Mouse (Mus musculus): ENCODE data around the gene 1700057G04Rik. TPM values are rescaled to one million over a fixed set of nuclear protein-coding genes. Genes with fewer than 3 reads are reported as not detected.

Gene 1700057G04Rik
- polyA plus RNA-seq, 1 experiment from 2014 or later, result not detected

DNA sequence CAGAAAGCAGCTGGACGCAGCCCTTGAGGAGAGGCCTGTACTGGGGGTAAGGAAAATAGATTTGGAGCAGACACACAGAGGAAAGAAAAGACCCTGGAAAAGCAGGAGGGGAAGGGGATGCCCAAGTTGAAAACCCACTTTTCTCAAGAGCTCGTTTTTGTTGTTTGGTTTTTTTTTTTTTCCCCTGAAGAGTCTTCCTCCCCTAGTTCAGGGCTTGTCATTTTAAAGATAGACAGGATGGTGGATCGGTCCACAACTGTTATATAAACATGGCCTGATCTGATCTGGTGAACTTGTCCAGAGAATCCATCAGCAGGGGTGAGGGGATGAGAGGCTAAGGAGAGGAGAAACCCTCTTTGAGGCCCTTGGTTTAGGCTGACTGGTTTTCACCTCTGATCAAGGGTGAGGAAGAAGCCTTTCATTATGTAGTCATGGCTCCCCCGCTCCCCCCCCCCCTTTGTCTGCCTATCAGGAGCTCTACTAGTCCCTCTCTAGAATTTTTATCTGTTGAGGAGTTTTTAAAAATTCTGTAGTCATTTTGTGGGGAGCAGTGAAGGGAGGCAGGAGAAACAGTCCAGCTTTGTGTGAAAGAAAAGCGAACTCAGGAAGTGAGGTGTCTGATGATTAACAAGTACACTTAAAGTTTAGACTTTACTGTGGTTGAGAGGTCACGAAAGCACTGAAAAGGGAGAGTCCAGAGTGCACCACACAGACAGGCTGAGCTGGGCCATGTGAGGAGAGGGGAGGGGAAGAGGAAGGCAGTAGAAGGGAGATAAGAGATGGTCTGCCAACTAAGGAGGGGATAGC, 35.0 kb upstream of the 1700057G04Rik start:
- Histone ChIP-seq H3K9ac (ENCODE audit: low read depth, low read length) (no peak overlapping the region), H3K4me3 (ENCODE audit: low read length) (no peak overlapping the region), H3K4me1 (ENCODE audit: control insufficient read depth, insufficient read depth, low read length) (peaks cover 16% of the 10 kb centered on the region; the same call in 1 of the 2 replicates), H3K36me3 (ENCODE audit: control insufficient read depth, insufficient read depth, low read length) (peaks cover 4% of the 10 kb centered on the region; the same call in 1 of the 2 replicates), H3K27me3 (replicated peaks; ENCODE audit: control insufficient read depth, insufficient read depth, low read length) (no peaks in the 10 kb centered on the region), H3K4me2 (ENCODE audit: low read depth, low read length) (no peak overlapping the region), H3K9me3 (ENCODE audit: control insufficient read depth, low read length) (no peaks in the 10 kb centered on the region), H3K27ac (ENCODE audit: low read length) (peak overlapping the region; percentile 32; the same call in 1 of the 2 replicates)
- 52% methylated on average over 6 of the region's 6 CpGs for WGBS
- peak; percentile 91 for ATAC-seq

DNA sequence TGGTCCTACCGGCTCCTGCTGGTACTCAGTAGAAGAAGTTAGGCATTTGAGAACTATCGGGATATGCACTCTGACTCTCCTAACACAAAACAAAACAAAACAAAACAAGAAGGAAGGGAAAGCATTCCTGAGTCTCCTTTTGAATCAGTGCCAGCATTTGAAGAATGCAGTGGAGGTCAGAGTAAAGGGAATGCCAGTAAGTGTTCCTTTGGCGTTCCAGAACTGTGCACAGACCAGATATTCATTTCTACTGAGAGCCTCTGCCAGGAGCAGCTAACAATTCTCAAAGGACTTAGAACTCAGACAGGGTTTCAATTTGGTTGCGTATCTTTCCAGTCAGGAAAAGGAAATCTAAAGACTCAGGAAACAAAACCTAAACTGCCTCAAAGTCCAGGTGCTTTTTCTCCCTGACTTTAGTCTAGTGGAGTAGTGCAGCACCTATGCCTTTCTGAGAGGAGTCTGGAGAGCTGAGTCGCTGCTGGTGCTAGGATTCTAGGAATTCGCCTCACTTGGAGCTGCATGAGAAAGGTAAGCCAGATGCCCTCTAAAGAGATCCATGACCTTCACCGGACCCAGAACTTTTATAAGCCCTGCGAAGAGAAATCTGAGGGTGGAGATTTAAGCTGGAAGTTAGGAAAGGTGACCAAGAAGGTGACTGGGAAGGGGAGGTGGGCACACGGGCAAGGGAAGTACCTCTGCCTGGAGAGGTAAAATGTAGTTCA, 33.5 kb upstream of the 1700057G04Rik start, which contains the start of gene Plscr2:
TSS of gene Plscr2 (plus strand) at position 117 of the 722 bp plus-strand sequence.
- Histone ChIP-seq H3K4me3 (ENCODE audit: low read length) (no peak within 1 kb of the TSS), H3K36me3 (ENCODE audit: control insufficient read depth, insufficient read depth, low read length) (no peaks in the 10 kb centered on the region), H3K4me2 (ENCODE audit: low read depth, low read length) (no peak within 1 kb of the TSS), H3K9me3 (ENCODE audit: control insufficient read depth, low read length) (no peaks in the 10 kb centered on the region), H3K9ac (ENCODE audit: low read depth, low read length) (no peak within 1 kb of the TSS), H3K27ac (ENCODE audit: low read length) (0 out of 2 replicates have a peak within 1 kb of the TSS, but pooled peaks have one; percentile 36), H3K27me3 (replicated peaks; ENCODE audit: control insufficient read depth, insufficient read depth, low read length) (no peaks in the 10 kb centered on the region), H3K4me1 (ENCODE audit: control insufficient read depth, insufficient read depth, low read length) (peaks cover 16% of the 10 kb centered on the region; the same call in 1 of the 2 replicates)
- no peak for ATAC-seq
- WGBS, result 64% methylated on average over 9 of the region's 9 CpGs

DNA sequence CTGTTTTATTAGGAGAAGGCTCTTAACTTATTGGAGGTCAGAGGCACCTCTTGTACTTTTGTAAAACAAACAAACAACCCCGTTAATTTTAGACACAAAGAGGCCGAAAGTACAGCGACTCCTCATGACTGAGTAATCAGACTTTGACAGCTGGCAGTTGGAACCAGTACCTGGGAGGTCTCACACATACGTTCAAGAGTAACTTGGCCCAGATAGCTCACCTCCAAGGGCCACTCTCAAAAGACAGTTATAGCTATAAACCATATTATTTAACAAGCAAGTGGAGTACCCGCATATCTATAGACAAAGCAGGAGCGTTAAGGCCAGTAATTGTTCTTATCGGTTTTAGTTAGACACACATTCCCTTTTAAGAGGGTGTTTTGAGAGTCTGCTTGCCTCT, 32.8 kb upstream of the 1700057G04Rik start:
- no peak overlapping the region for H3K9ac ChIP-seq (ENCODE audit: low read depth, low read length)
- no peak overlapping the region for H3K4me2 ChIP-seq (ENCODE audit: low read depth, low read length)
- no peak overlapping the region for H3K4me3 ChIP-seq (ENCODE audit: low read length)

DNA sequence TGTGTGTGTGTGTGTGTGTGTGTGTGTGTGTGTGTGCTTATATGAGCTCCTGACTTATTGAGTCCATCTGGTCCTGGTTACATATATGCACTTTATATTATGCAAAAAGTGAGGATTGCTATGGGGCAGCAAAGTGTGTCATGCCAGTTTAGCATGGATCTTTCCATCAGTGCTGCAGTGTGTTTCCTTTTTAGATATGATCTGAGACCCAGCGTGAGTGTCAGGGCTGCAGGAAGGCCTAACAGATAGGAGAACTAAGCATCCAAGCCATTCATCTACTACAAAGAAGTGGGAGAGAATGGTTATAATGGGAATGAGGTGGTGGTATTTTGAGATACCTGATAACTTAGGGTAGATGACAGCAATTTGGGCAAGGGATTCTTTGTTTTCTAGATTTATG, 29.1 kb upstream of the 1700057G04Rik start:
- no peak overlapping the region for H3K4me3 ChIP-seq (ENCODE audit: low read length)
- H3K9me3 ChIP-seq (ENCODE audit: control insufficient read depth, low read length), result no peaks in the 10 kb centered on the region
- H3K4me1 ChIP-seq (ENCODE audit: control insufficient read depth, insufficient read depth, low read length), result peaks cover 7% of the 10 kb centered on the region; the same call in 1 of the 2 replicates
- 82% methylated on average over 1 of the region's 1 CpGs for WGBS
- H3K36me3 ChIP-seq (ENCODE audit: control insufficient read depth, insufficient read depth, low read length), result no peaks in the 10 kb centered on the region
- no peak overlapping the region for H3K4me2 ChIP-seq (ENCODE audit: low read depth, low read length)
- H3K27ac ChIP-seq (ENCODE audit: low read length), result no peak overlapping the region
- no peaks in the 10 kb centered on the region for H3K27me3 ChIP-seq (replicated peaks; ENCODE audit: control insufficient read depth, insufficient read depth, low read length)
- H3K9ac ChIP-seq (ENCODE audit: low read depth, low read length), result no peak overlapping the region
- no peak for ATAC-seq

More for the DNA sequence above, 32.8 kb upstream of the 1700057G04Rik start:
- Histone ChIP-seq H3K36me3 (ENCODE audit: control insufficient read depth, insufficient read depth, low read length) (no peaks in the 10 kb centered on the region), H3K27ac (ENCODE audit: low read length) (no peak overlapping the region), H3K9me3 (ENCODE audit: control insufficient read depth, low read length) (no peaks in the 10 kb centered on the region), H3K4me1 (ENCODE audit: control insufficient read depth, insufficient read depth, low read length) (peaks cover 16% of the 10 kb centered on the region; the same call in 1 of the 2 replicates), H3K27me3 (replicated peaks; ENCODE audit: control insufficient read depth, insufficient read depth, low read length) (no peaks in the 10 kb centered on the region)
- WGBS, result 66% methylated on average over 7 of the region's 7 CpGs
- ATAC-seq, result no peak

DNA sequence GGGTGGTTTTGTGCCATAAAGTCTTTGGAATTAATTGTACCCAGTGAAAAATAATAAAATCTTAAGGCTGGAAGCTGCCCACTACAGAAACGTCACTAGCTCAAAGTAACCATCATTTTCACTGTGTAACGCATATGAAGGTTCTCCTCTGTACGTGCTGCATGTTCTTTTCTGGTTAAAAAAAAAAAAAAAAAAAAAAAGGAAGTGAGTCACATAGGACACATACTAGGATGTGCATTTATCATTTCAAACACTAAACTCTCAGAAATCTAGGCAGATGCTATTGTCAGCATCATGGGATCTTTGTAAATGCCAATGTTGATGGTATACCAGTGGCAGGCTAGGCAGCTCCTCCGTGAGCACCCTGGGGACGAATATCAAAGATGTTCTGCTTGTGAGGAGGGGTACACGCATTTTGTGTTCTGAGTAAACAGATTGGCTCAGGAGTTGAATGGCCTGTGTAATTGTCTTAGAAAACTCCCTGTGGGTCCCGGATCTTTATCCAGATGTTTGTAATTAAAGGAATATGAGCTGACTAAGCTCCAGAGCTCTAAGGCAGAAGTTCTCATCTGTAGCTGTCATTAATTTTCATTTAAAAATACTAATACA, 26.5 kb upstream of the 1700057G04Rik start:
- no peak overlapping the region for H3K9ac ChIP-seq (ENCODE audit: low read depth, low read length)
- no peaks in the 10 kb centered on the region for H3K27me3 ChIP-seq (replicated peaks; ENCODE audit: control insufficient read depth, insufficient read depth, low read length)
- no peak overlapping the region for H3K4me3 ChIP-seq (ENCODE audit: low read length)
- H3K36me3 ChIP-seq (ENCODE audit: control insufficient read depth, insufficient read depth, low read length), result no peaks in the 10 kb centered on the region
- WGBS, result 63% methylated on average over 7 of the region's 7 CpGs
- H3K9me3 ChIP-seq (ENCODE audit: control insufficient read depth, low read length), result no peaks in the 10 kb centered on the region
- H3K27ac ChIP-seq (ENCODE audit: low read length), result no peak overlapping the region
- ATAC-seq, result no peak
- no peak overlapping the region for H3K4me2 ChIP-seq (ENCODE audit: low read depth, low read length)
- H3K4me1 ChIP-seq (ENCODE audit: control insufficient read depth, insufficient read depth, low read length), result no peaks in the 10 kb centered on the region

DNA sequence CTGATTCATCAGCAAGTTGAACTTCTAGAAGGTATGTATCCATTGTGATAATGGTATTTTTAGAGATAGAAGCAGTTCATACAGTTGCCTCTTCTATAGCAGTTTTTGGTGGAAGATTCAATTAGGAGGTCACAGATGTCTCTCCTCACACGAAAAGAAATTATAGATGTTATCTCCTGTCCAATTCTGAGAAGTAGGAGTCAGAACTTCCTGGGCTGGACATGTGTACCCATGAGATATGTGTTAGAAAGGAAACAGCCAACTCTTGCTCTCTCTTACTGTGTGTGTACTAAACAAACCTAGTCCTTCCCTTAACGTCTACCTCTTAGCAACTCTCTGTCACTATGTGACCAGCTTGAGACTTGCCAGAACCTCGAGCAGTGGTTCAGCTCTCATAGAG, 19.5 kb upstream of the 1700057G04Rik start:
- no peaks in the 10 kb centered on the region for H3K9me3 ChIP-seq (ENCODE audit: control insufficient read depth, low read length)
- H3K9ac ChIP-seq (ENCODE audit: low read depth, low read length), result no peak overlapping the region
- no peak for ATAC-seq
- H3K4me2 ChIP-seq (ENCODE audit: low read depth, low read length), result no peak overlapping the region
- H3K4me3 ChIP-seq (ENCODE audit: low read length), result no peak overlapping the region
- no peak overlapping the region for H3K27ac ChIP-seq (ENCODE audit: low read length)
- no peaks in the 10 kb centered on the region for H3K4me1 ChIP-seq (ENCODE audit: control insufficient read depth, insufficient read depth, low read length)
- 73% methylated on average over 3 of the region's 3 CpGs for WGBS
- no peaks in the 10 kb centered on the region for H3K36me3 ChIP-seq (ENCODE audit: control insufficient read depth, insufficient read depth, low read length)
- no peaks in the 10 kb centered on the region for H3K27me3 ChIP-seq (replicated peaks; ENCODE audit: control insufficient read depth, insufficient read depth, low read length)

DNA sequence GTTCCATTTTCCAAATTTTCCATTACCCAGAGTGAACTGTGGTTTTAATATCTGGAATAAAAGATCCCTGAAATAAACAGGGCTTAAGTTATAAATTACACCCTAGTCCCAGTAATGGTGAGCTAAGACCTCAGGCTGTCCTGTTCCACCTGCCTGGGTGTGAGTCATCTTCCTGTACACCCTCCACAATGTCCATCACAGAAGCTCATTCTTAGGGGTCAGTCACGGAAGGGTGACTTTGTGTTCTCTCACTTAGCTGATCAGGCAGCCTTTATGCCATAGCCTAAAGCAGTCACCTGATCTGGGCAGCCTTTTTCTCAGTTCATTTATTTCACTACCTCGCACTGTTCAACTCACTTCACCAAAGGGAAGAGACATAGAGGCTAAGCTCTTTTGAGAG, 17.0 kb upstream of the 1700057G04Rik start:
- Histone ChIP-seq H3K4me3 (ENCODE audit: low read length) (no peak overlapping the region), H3K27ac (ENCODE audit: low read length) (no peak overlapping the region), H3K4me2 (ENCODE audit: low read depth, low read length) (no peak overlapping the region), H3K27me3 (replicated peaks; ENCODE audit: control insufficient read depth, insufficient read depth, low read length) (no peaks in the 10 kb centered on the region), H3K9ac (ENCODE audit: low read depth, low read length) (no peak overlapping the region), H3K36me3 (ENCODE audit: control insufficient read depth, insufficient read depth, low read length) (no peaks in the 10 kb centered on the region), H3K4me1 (ENCODE audit: control insufficient read depth, insufficient read depth, low read length) (no peaks in the 10 kb centered on the region), H3K9me3 (ENCODE audit: control insufficient read depth, low read length) (no peaks in the 10 kb centered on the region)
- WGBS, result 73% methylated on average over 2 of the region's 2 CpGs
- no peak for ATAC-seq

DNA sequence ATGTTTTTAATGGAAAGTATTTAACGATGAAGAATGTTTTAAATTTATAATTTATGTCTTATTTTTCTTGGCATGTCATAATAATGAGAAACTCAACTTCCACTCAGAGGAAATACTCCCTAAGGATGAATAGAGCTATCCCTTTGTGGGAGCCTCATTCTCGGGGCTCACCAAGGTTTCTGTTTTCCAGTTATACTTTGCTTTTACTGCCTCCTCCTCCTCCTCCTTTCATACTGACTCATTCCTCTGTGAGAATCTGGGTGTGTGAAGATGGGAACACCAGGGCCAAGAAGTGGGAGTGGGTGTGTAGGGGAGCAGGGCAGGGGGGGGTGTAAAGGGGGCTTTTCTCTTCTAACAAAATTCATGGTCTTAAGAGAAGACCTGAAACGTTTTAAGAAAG, 16.3 kb upstream of the 1700057G04Rik start:
- ATAC-seq, result no peak
- Histone ChIP-seq H3K4me2 (ENCODE audit: low read depth, low read length) (no peak overlapping the region), H3K36me3 (ENCODE audit: control insufficient read depth, insufficient read depth, low read length) (no peaks in the 10 kb centered on the region), H3K9ac (ENCODE audit: low read depth, low read length) (no peak overlapping the region), H3K9me3 (ENCODE audit: control insufficient read depth, low read length) (no peaks in the 10 kb centered on the region), H3K27me3 (replicated peaks; ENCODE audit: control insufficient read depth, insufficient read depth, low read length) (no peaks in the 10 kb centered on the region), H3K4me3 (ENCODE audit: low read length) (no peak overlapping the region), H3K27ac (ENCODE audit: low read length) (no peak overlapping the region), H3K4me1 (ENCODE audit: control insufficient read depth, insufficient read depth, low read length) (no peaks in the 10 kb centered on the region)
- WGBS, result 57% methylated on average over 3 of the region's 3 CpGs
